Mouse (Mus musculus) inflammation-experienced regulatory T-cells, adult 6 months (primary cell): ENCODE results near the gene Hmcn1. TPM values are rescaled to one million over a fixed set of nuclear protein-coding genes. Genes with fewer than 3 reads are reported as not detected.

Experiments used
- ATAC-seq: one replicate; pipeline ENCODE4 v1.8.0; 2017
- polyA plus RNA-seq, 3 experiments: library from polyadenylated mRNA; unstranded; fragments of 100-300 nt; shearing (Covaris generic); gene quantifications; one replicate each; pipeline ENCODE4 v1.2.1; 2017

Gene Hmcn1
- polyA plus RNA-seq, 3 experiments from 2014 or later, result 0.13 to 0.29 TPM; not detected in 1

DNA sequence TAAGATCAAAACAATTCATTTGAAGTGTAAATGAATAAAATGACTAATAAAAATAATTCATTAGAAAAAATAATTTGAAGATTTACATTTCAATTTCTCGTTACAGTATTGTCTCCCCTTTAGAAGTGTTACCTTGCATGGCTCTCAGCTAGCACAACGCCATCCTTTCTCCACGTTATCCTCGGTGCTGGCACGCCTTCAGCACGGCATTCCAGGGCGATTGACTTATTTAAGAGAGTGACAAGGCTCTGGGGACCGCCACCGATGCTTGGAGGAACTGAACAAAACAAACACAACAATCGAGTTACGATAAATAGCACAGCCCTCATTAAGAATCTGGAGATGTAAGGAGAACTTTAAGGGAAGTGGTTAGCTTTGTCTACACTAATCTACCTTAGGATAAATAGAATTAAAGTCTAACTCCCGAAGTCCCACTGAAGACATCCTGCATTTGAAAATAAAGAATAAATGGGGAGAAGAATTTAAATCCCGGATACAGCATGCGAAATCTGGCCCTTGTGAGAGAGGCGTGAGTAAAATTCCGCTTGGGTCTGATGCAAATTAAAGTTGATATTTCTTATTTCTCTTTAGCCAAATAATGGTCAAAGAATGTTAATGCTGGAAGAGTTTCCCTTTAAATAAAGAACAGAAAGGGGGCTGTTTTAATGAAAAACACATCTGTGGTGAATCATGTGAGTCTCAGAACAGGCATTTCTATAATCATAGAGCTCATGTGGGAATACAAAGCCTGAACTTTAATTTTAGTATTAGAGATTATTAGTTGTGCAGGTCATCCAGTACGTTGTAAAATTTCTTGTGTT, 362.0 kb downstream of the Hmcn1 start:
- ATAC-seq, result no peak

DNA sequence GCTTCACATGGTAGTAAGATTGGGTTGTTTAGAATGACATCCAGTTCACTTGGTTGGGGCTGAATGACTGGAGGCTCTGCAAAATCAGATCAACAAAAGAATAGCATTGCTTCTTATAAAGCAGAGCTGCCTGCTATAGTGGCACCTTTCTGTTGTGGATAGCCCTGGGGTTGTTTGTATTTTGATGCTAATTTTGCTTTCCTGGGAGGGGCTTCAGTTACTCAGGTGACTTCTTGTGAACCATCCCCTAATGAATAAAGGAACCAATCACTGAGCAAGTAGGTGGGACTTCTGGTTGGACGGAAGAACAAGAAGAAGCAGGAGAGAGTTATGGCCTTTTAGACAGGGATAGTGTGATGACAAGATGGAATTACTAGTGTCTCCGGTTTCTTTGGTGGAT, 370.0 kb downstream of the Hmcn1 start:
- no peak for ATAC-seq

DNA sequence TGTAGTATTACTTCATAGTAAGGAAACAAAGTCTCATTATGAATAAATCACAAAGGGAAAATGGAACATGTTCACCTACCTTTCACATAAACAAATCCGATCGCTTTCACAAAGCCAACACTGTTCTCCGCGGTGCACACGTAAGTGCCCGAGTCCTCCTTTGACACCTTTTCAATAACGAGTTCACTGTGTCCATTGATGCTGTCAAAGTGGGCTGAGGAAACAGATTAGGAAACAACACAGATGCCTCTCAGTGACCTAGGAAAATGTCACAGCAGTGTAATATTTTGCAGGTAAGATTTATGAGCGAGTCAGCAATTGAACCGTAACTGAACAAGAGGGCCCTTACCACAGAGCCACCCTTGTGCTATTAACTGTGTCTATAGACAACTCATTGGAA, 382.7 kb downstream of the Hmcn1 start:
- ATAC-seq, result no peak

DNA sequence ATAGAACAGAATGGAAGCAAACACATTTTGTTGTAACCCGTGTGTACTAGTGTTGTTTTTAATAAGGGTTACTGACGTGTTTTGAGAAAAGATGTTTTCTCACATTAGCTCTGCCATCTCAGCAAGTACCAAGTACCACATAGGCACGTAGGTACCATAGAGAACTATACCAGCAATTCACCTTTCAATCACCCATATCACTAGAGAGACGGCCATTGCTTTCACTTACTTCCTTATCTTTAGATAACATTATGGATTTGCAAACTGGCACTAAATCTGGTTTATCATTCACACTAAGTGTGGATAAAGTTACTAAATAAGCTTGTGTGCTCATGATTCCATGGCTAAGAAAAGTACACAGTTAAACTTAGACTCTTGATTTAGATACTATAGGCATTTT, 387.1 kb downstream of the Hmcn1 start:
- no peak for ATAC-seq

DNA sequence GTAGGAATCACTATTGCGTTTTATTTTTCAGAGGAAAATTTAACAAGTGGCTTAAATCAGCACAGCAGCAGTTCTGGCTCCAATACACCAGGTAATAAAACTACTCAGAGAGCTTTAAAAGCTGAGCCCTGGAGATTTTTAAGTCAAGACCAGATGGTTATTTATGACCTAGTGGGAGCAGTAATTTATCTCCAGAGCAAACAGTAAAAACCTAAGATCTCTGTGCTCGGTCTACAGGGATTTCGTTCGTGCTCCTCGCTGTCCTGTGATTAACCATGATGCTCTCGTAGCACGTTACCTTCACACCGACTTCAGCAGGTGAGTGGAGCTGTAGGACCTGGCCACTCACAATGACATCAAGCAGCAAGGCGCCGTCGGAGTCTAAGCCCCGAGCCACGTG, 399.6 kb downstream of the Hmcn1 start:
- no peak for ATAC-seq

DNA sequence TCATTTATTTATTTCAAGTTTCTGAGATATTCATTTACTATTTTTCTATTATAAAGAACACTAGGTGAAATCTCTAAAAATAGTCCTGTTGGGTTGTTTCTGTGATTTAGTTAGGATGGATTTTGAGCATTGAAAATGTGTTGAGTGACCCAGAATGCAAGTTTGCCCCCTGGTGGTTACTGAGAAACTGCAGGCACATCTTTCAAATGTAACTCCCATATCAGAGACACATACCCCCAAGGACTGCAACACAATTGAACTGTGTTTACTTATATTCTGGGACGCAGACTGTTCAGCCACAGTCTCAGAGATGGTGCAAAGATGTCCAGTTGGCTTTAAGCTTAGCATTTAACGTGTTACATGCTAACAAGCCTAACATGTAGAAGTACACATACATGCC, 402.0 kb downstream of the Hmcn1 start:
- no peak for ATAC-seq

DNA sequence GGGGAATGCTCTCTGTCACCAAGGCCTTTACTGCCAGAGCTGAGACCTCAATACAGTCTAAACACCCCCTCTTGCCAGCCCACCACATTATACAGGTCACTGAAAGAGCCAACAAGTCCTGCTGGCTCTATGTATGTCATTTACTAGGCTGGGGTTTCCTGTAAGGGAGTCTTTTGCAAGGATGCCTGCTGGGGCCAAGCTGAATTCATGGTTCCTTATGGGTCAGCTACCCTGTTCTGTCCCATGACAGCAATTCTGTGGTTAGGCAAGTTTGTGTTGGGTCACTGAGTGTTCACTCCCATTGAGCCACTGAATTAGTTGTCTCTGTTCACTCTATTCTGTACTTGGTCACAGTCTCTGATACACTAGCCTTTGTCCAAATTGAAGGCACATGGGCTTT, 405.8 kb downstream of the Hmcn1 start:
- ATAC-seq, result no peak

DNA sequence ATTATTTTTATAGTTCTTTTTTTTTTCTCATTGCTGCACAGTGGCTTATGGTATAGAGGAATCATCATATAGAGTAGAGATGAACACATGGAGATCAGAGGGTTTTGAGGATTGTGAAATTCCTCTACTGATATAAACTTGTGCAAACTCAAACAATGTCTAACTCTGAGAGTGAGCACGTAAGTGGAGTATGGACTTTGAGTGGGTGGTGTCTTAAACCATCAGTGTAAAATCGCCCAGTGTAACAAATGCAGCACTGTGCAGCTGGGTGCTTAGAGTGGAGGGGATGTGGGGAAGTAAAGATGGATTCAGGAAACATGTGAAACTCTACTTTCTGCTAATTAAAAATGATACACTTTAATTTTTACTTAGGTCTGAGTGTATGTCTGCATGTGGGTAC, 408.8 kb downstream of the Hmcn1 start:
- ATAC-seq, result no peak

DNA sequence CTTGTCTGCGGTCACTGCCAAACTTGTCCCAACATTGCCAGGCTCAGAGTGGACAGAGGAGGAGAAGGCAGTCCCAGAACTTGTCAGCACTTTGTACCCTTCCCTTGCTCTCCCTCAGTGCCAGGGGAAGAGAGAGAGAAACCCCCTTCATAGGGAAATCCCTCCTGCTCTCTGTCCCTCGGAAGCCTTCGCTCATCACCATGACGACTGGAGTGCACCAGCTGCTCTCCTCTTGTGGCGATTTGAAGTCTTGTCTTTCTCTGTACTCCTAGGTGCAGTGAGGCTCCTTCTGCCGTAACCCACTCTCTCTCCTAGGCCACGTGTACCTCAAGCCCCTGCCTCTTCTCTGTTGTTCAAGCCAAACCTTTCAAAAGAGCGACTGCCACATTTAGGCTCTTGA, 409.5 kb downstream of the Hmcn1 start:
- no peak for ATAC-seq

DNA sequence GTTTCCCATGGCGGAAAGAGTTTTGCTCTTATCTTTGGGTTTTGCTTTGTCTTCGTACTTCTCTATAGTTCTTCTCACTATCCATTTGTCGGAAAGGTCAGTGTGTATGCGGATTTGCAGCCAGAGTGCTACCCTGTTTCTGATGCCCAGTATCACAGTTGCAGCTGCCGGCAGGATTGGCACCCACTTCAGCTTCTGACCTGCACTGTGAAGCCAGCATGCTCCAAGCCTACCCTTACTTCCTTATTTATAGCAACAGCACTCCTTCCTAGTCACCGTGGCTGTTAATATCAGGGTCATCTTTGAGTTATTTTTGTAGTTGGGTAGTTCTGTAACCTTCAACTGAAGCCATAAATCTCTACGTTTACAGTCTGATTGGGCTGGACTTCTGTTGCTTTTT, 412.7 kb downstream of the Hmcn1 start:
- no peak for ATAC-seq

DNA sequence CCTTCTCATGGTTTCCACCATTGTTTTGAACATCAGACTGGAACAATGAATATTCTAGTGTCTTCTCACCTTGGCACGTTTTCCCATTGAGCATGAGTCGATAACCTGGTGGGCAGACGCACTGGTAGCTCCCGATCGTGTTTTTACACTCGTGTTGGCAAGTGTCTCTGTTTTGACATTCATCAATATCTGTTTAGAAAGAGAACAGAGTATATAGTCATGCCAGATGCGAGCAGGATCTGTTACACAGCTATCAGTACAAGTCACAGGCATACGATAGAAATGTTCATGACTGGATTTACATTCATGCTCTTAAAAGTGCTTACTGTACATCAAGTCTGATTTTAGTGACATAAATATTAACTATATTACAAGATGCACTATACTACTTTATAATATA, 419.8 kb downstream of the Hmcn1 start:
- no peak for ATAC-seq

DNA sequence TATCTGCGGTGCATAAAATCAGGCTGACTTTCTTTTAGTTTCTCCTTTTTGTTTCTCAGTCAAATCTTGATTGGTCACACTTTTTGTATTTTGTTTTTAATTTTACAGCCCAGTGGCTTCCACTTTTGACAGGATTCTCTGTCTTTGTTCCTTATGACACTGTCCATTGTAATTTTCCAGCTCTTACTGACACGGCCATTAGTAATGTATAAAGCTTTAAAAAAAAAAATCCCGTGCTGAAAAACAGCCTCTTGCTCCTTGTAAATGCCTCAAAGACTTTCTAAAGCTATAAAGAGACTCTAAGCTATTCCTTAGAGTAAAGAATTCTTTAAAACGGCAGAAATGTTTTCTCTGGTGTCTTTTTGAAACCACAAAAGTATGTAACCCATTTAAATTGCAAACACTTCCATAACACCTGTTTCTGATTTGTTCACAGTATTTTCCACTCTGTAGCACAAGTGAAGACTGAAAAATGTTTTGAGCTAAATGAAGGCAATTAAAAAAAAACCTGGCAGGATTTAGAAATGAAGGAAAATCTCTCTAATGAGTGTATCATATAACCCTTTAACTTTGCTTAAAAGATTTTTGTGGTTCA, 422.6 kb downstream of the Hmcn1 start:
- ATAC-seq, result no peak

DNA sequence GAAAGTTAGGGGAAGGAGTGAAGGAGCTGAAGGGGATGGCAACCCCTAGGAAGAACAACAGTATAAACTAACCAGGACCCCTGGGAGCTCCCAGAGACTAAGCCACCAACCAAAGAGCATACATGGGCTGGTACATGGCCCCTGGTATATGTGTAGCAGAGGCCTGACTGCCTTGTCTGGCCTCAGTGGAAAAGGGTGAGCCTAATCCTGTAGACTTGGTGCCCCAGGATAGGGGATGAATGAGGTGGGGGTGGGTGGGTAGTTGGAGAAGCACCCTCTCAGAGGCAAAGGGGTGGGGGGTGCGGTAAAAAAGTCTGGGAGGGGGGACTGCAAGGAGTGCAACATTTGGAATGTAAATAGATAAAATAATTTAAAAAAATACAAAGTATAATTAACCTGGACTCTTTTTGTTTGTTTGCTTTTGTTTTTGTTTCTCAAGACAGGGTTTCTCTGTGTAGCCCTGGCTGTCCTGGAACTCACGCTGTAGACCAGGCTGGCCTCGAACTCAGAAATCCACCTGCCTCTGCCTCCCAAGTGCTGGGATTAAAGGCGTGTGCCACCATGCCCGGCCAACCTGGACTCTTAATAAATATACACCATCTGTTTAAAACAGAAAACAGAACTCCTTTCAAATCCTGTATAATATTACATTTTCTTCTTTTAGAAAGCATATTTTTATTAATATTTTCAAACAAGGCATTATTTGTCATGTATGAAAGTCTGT, 423.3 kb downstream of the Hmcn1 start:
- no peak for ATAC-seq

DNA sequence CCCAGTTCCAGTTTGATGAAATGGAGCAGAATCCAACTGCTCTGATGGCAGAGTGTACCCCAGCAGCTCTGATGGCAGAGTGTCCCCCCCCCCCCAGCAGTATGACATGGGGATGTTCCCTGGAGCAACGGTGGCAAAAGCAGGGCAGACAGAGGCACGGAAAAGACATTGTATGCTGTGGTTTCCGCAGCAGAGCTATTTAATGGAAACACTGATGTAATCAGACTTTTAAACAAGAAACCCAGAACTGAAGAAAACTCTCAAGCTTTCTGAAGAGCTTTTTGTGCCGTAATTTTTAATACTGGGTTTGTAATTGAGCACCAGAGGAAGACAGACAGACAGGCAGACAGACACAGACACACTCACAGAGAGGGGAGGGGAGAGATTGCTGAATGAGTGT, 426.9 kb downstream of the Hmcn1 start:
- ATAC-seq, result no peak

DNA sequence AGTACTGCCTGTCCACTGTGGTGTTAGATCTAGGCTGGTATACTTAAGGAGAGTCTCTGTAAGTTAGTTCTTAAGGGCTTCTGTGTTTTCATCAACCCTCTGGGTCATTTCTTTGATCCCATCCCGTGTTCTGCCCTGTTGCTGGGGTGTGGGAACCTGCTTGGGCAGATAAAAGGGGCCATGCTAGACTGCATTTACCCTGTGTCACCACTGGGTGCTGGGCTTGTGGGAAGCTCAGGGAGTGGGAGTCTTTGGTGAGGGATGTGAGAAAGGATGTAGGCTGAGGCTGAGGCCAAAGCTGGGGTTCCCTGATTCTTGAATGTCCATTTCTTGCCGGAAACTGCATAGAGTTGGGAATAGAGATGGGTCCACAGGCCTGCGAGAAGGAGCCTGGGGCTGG, 436.6 kb downstream of the Hmcn1 start:
- no peak for ATAC-seq

DNA sequence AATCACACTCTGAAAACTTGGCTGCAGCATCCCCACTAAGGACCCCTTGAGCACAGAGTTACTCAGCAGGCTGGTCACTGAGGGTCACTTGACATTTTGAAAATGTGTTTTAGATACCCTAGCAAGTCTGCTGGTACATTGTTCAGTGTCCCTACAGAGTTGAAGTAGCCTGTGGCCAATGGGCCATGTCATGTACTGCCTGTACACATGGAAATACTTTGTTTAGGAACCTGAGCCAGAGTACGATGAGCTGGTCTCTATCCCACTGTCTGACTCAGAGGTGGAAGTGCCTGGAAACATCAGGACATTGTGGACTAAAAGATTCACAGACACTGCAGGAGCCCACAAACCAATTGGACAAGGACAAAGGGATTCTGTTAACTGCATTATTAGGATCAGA, 441.8 kb downstream of the Hmcn1 start:
- no peak for ATAC-seq

DNA sequence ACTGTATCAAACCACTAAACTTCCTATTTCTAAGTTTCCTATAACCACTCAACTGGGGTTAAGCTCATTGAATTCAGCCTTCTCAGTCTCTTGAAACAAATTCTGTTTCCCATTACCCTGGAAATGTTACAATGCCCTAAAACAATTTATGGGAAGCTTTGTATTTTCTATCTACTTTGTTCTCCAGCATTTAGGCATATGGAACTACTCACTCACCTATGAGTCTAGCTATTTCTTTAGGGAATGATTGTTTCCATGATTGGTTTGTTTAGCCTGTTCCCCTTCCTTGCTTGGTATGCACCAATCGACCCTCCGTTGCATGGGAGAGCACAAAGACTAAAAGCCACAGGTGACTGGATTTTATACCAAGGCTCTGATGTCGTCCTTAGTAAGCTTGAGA, 446.8 kb downstream of the Hmcn1 start:
- ATAC-seq, result no peak

DNA sequence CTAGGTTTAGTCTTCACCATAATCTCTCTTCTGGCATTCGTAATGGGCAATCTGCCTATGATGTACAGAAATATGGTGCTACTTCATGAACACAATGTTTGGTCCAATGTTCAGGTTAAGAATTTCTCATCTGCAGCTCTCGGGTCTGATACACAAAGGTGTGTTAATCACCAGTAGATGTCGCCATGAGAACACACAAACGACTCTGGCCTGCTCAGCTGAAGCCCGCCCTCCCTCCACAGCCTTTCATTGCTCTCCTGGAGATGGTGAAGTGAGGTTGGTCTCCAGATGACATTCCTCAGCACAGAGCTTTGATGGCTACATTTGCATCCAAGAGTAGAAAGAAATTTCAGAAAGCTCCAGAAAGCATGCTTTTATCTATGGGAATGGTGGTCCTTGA, 453.0 kb downstream of the Hmcn1 start:
- ATAC-seq, result no peak

DNA sequence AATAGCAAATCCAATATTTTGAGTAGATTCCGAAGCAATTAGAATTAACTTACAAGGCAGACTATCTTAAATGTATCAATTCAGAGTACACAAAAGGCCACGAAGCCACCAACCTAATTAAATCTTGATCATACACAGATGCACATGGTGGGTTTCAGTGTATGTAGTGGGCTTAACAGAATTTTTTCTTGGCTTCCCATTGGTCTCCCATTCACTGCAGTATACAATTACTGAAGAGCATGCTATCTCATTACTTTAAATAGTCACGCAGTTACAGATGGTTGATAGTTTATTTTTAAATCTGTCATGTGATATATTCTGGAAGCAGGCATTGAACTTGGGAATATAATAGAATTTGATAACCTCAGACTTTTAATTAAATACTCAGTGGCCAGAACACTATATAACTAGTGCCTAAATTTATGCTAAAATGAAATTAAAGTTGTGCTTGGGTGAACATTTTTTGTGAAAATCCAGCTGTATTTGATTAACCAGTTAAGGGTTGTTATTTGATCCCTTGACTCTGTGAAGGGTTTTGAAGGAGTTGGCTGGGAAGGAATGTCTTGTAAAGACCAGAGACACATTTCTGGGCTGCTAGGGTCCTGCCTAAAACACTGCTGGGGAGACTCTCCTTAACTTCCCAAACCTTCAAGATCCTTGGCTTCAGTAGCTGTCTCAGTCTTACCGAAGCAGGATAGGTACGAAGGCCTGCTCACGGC, 455.7 kb downstream of the Hmcn1 start:
- no peak for ATAC-seq

DNA sequence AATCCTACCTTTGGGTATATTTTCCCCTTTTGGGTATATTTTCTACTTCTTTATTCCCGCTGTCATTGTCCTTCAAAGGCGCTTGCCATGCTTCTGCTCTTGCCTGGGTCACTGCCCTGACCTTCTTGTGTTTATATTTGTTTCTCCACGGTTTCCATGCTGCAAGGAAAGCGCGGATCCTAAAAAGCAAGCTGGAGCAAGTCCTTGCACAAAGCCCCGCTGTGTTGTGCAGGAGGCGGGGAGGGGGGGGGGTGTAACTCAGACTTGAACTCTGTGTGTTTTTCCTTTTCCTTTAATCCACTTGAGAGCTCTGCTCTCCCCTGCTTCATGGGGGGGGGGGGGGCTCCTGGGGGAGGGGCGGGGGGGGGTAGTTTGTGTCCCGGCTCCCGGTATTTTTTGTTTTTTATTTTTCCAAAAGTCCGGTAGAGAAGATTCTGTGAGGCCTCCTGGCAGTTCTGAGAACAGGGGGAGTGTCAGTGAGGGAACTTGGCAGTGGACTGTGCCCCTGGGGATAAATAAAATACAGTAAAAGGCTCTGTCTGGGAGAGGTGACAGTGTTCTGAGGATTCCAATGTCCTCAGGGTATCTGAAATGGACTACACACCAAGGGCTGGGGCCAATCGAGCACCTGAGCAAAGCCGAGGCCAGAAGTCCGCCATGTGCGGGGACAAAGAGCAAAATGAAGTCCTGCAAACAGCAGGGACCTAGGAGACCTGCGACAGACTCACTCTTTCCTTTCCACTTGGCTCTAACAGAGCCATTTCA, 457.3 kb downstream of the Hmcn1 start:
- ATAC-seq, result no peak

DNA sequence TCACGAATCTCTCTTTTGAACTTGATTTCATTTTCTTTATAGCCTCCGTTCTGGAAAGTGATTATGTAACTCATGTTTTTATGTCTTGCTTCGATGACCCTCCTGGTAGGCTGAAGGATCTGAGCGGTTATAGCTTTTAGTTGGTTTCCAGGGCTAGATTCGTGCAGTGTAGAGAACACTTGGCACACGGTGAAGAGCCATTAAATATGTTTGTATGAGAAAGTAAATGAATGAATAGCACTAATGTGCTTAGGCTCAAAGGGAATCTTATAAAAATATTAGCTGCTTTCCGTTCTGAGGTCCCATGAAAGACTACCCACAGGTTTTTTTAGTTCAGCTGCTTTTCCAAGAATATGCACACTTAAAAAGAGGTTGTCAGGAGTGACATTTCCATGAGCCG, 458.6 kb downstream of the Hmcn1 start:
- ATAC-seq, result no peak

DNA sequence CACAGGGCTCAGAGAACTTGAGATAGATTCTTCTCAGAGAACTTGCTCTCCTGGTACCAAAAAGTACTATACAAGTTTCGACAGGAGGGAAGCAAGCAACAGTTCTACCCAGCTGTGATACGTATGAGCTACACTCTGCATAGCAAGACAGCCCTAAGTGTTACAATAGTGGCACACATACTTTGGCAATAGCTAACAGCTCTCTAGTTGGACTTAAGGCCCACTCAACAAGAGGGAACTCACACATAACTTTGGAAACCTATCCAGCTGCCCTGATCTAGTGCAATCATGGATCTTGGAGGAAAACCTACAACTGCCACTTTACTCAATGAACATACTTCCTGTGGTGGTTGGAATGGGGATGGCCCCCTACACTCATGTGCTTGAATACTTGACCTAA, 480.2 kb downstream of the Hmcn1 start:
- ATAC-seq, result no peak
